Comparison of ENCODE assay signal across 11 mouse cellular contexts in the genomic region with DNA sequence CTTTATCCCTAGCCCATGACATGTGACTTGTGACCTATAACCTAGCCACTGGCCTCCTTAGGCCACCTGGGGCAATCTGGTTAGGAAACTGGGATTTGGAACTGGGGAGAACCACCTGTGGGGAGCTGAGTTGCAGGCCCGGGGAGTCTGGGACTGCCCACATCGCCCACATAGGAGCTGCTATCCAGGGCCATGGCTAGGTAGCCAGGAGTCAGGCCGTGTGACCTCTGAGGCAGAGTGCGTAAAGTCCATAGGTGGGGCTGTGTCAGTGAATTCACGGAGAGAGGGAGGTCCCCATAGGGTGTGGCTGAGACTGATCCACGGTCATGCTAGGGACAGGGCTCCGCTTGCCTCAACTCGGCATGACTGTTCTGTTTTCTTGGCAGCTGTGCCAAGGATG.
DNase-seq lines count a peak whose midpoint lies in the region; ATAC-seq and TF ChIP-seq lines count a peak whose summit lies in the region.
"Had no signal": no experiment of that assay in that cellular context is flagged by ENCODE, and none has a peak within 500 bp of the region (broad histone marks: within the 10 kb centered on the region; RNA-seq: fewer than 3 reads in every experiment).

No protein-coding gene starts in this region.

- no peak overlapping the region for H3K4me3 ChIP-seq in heart, adult 2 months
- H3K4me3 ChIP-seq in lung, embryonic 14.5 days (ENCODE audit: low read depth, low read length): no peak overlapping the region
- no peak overlapping the region for H3K4me3 ChIP-seq in embryonic facial prominence, embryonic 13.5 days
- no peak overlapping the region for H3K4me3 ChIP-seq in stomach, embryonic 14.5 days (ENCODE audit: low read depth, low read length)

- H3K27me3 ChIP-seq in heart, adult 2 months (ENCODE audit: control insufficient read depth, insufficient read depth, low read length): no peaks in the 10 kb centered on the region
- H3K27me3 ChIP-seq in lung, embryonic 14.5 days (ENCODE audit: insufficient read depth, low read length): no peaks in the 10 kb centered on the region
- no peaks in the 10 kb centered on the region for H3K27me3 ChIP-seq in embryonic facial prominence, embryonic 13.5 days
- no peaks in the 10 kb centered on the region for H3K27me3 ChIP-seq in stomach, embryonic 14.5 days (ENCODE audit: control insufficient read depth, insufficient read depth, low read length)
- H3K27me3 ChIP-seq: Patski had no signal

- no peak overlapping the region for H3K9ac ChIP-seq in heart, adult 2 months (ENCODE audit: low read depth, low read length)
- no peak overlapping the region for H3K9ac ChIP-seq in lung, embryonic 14.5 days
- no peak overlapping the region for H3K9ac ChIP-seq in embryonic facial prominence, embryonic 13.5 days
- H3K9ac ChIP-seq in stomach, embryonic 14.5 days (replicated peaks; ENCODE audit: low read depth, low read length): no peak overlapping the region

- peak overlapping the region; percentile 52; the same call in 1 of the 2 replicates for H3K27ac ChIP-seq in heart, adult 2 months
- peak overlapping the region; percentile 91; the same call in 1 of the 2 replicates for H3K27ac ChIP-seq in lung, embryonic 14.5 days (ENCODE audit: low read depth)
- peak overlapping the region; percentile 60; the same call in 1 of the 2 replicates for H3K27ac ChIP-seq in embryonic facial prominence, embryonic 13.5 days
- H3K27ac ChIP-seq in stomach, embryonic 14.5 days (ENCODE audit: low read length): peak overlapping the region; percentile 10; the same call in 1 of the 2 replicates

- no peak for ATAC-seq in lung, embryonic 14.5 days (ENCODE audit: insufficient read depth)
- ATAC-seq in embryonic facial prominence, embryonic 13.5 days (ENCODE audit: insufficient number of reproducible peaks, insufficient read depth, low FRiP score, low TSS enrichment, low read depth): no peak
- no peak; the same call in 1 of the 2 replicates for ATAC-seq in stomach, embryonic 14.5 days (ENCODE audit: insufficient number of reproducible peaks, insufficient read depth, low FRiP score, low read depth)
- ATAC-seq: Patski had no signal

- H3K4me1 ChIP-seq in heart, adult 2 months (ENCODE audit: control insufficient read depth, insufficient read depth, low read length): peaks cover 42% of the 10 kb centered on the region
- peaks cover 46% of the 10 kb centered on the region for H3K4me1 ChIP-seq in lung, embryonic 14.5 days (ENCODE audit: insufficient read depth)
- peaks cover 62% of the 10 kb centered on the region for H3K4me1 ChIP-seq in embryonic facial prominence, embryonic 13.5 days
- H3K4me1 ChIP-seq in stomach, embryonic 14.5 days (ENCODE audit: control insufficient read depth, insufficient read depth, low read length): peaks cover 55% of the 10 kb centered on the region

- TF ChIP-seq EP300 in heart, adult 2 months (IDR thresholded peaks at IDR 0.05; ENCODE audit: insufficient read depth, low read depth, low read length): no peak

- H3K4me2 ChIP-seq in lung, embryonic 14.5 days: no peak overlapping the region
- no peak overlapping the region for H3K4me2 ChIP-seq in embryonic facial prominence, embryonic 13.5 days
- no peak overlapping the region for H3K4me2 ChIP-seq in stomach, embryonic 14.5 days (replicated peaks; ENCODE audit: low read depth, low read length)

- no peaks in the 10 kb centered on the region; the same call in 1 of the 2 replicates for H3K9me3 ChIP-seq in lung, embryonic 14.5 days (ENCODE audit: low read depth, low read length)
- 0 out of 2 replicates have a peak, but pooled peaks cover 6% of the 10 kb centered on the region for H3K9me3 ChIP-seq in embryonic facial prominence, embryonic 13.5 days
- no peaks in the 10 kb centered on the region for H3K9me3 ChIP-seq in stomach, embryonic 14.5 days (ENCODE audit: control insufficient read depth, low read depth, low read length)

- no peaks in the 10 kb centered on the region for H3K79me2 ChIP-seq in heart, adult 2 months (replicated peaks; ENCODE audit: control insufficient read depth, insufficient read depth, low read length)

- peaks cover 10% of the 10 kb centered on the region for H3K36me3 ChIP-seq in heart, adult 2 months (ENCODE audit: control insufficient read depth, insufficient read depth, low read length)
- H3K36me3 ChIP-seq in lung, embryonic 14.5 days (ENCODE audit: insufficient read depth): no peaks in the 10 kb centered on the region
- H3K36me3 ChIP-seq in embryonic facial prominence, embryonic 13.5 days: no peaks in the 10 kb centered on the region
- no peaks in the 10 kb centered on the region for H3K36me3 ChIP-seq in stomach, embryonic 14.5 days (ENCODE audit: control insufficient read depth, insufficient read depth, low read length)

- no peak for TF ChIP-seq CTCF in heart, adult 2 months (IDR thresholded peaks at IDR 0.05)
- no peak for TF ChIP-seq CTCF in lung, embryonic 14.5 days (IDR thresholded peaks at IDR 0.05; ENCODE audit: low read depth)

- WGBS in heart, adult 2 months: 72% methylated on average over 8 of the region's 8 CpGs
- WGBS in lung, embryonic 14.5 days: 70% methylated on average over 8 of the region's 8 CpGs
- WGBS in embryonic facial prominence, embryonic 13.5 days: 64% methylated on average over 8 of the region's 8 CpGs
- WGBS in stomach, embryonic 14.5 days: 69% methylated on average over 8 of the region's 8 CpGs

- no peak for DNase-seq in heart, adult 2 months
- DNase-seq in heart, adult 8-10 months (ENCODE audit: low spot score): no peak
- DNase-seq in lung, embryonic 14.5 days: no peak
- DNase-seq in lung, postnatal 14 days: no peak
- no peak for DNase-seq in urinary bladder, postnatal 4 days (ENCODE audit: low spot score in 2 of 2)
- DNase-seq in kidney, postnatal 36 days: no peak
- DNase-seq: adrenal gland, adult 2 months; gastrocnemius, postnatal 10 days had no signal

- no peak for TF ChIP-seq POLR2A in heart, adult 2 months (IDR thresholded peaks at IDR 0.05; ENCODE audit: insufficient read depth, low read depth, low read length)

- intact Hi-C loops in heart, adult 2 months (cut with DNase I): no loop called here

Comparison
In these comparisons a context has a peak if more than half of its experiments do, and no peak if none do; other contexts are left out.
1. H3K27ac ChIP-seq: peak in every context shown above with its lines; median percentile 91 in lung, embryonic 14.5 days; 60 in embryonic facial prominence, embryonic 13.5 days; 52 in heart, adult 2 months; 10 in stomach, embryonic 14.5 days.